Mouse (Mus musculus) myocyte (in vitro differentiated cells): ENCODE results near the gene Gm28036. TPM values are rescaled to one million over a fixed set of nuclear protein-coding genes. Genes with fewer than 3 reads are reported as not detected.

ENCODE experiments used
- H3K27me3 ChIP-seq: one replicate; pipeline ENCODE4 v1.6.1; 2011; ENCODE audit not compliant: control insufficient read depth, insufficient read depth, insufficient read length
- H3K36me3 ChIP-seq: one replicate; pipeline ENCODE4 v1.6.1; 2011; ENCODE audit not compliant: control insufficient read depth, insufficient read depth
- H3K4me2 ChIP-seq: one replicate; pipeline ENCODE4 v1.6.1; 2011; ENCODE audit warnings: low read depth, control low read depth
- H3K4me3 ChIP-seq: one replicate; pipeline ENCODE4 v1.5.1; 2011; ENCODE audit warnings: mild to moderate bottlenecking, control low read depth, moderate library complexity
- H3K79me2 ChIP-seq: one replicate; pipeline ENCODE4 v1.6.1; 2011; ENCODE audit not compliant: control insufficient read depth, insufficient read depth
- H3ac ChIP-seq: one replicate; pipeline ENCODE4 v1.6.1; 2011; ENCODE audit not compliant: control insufficient read depth, insufficient read length
- CEBPB ChIP-seq: IDR thresholded peaks from 2 replicates; pipeline ENCODE4 v1.6.1; 2011; ENCODE audit warnings: mild to moderate bottlenecking, moderate library complexity; ENCODE audit not compliant: poor library complexity, insufficient read depth, severe bottlenecking
- E2F4 ChIP-seq: IDR thresholded peaks from one replicate; pipeline ENCODE4 v1.6.1; 2011; ENCODE audit warnings: mild to moderate bottlenecking, control low read depth, moderate library complexity; ENCODE audit not compliant: insufficient read depth
- MAX ChIP-seq: IDR thresholded peaks from one replicate; pipeline ENCODE4 v1.6.1; 2011; ENCODE audit warnings: low read depth, mild to moderate bottlenecking, control low read depth
- MYOD1 ChIP-seq, 3 experiments: IDR thresholded peaks; one replicate each; pipeline ENCODE4 v1.6.1; 2011; ENCODE audit warnings: control low read depth in 2 of 3, low read depth in 2 of 3, mild to moderate bottlenecking in 2 of 3, moderate library complexity in 1 of 3; ENCODE audit not compliant: insufficient read length in 2 of 3, control insufficient read depth in 1 of 3
- MYOG ChIP-seq, 3 experiments: IDR thresholded peaks; one replicate each; pipeline ENCODE4 v1.6.1; 2011; ENCODE audit warnings: control low read depth in 2 of 3, low read depth in 2 of 3, mild to moderate bottlenecking in 2 of 3; ENCODE audit not compliant: insufficient read length in 2 of 3, control insufficient read depth in 1 of 3, insufficient read depth in 1 of 3
- POLR2A ChIP-seq: IDR thresholded peaks from one replicate; pipeline ENCODE4 v1.6.1; 2011; ENCODE audit warnings: low read depth, mild to moderate bottlenecking, control low read depth, moderate library complexity; ENCODE audit not compliant: insufficient read length
- POLR2AphosphoS2 ChIP-seq: IDR thresholded peaks from one replicate; pipeline ENCODE4 v1.6.1; 2011; ENCODE audit warnings: low read depth, control low read depth; ENCODE audit not compliant: insufficient read length
- REST ChIP-seq: IDR thresholded peaks from one replicate; pipeline ENCODE4 v1.6.1; 2011; ENCODE audit warnings: mild to moderate bottlenecking, control low read depth, moderate library complexity; ENCODE audit not compliant: insufficient read depth, insufficient read length
- SRF ChIP-seq: IDR thresholded peaks from one replicate; pipeline ENCODE4 v1.6.1; 2011; ENCODE audit warnings: low read depth; ENCODE audit not compliant: control insufficient read depth, insufficient read length
- TCF12 ChIP-seq: IDR thresholded peaks from one replicate; pipeline ENCODE4 v1.6.1; 2011; ENCODE audit warnings: mild to moderate bottlenecking, control low read depth; ENCODE audit not compliant: poor library complexity, insufficient read depth, severe bottlenecking
- TCF3 ChIP-seq: IDR thresholded peaks from one replicate; pipeline ENCODE4 v1.6.1; 2011; ENCODE audit warnings: low read depth, control low read depth; ENCODE audit not compliant: insufficient read length
- USF1 ChIP-seq: IDR thresholded peaks from one replicate; pipeline ENCODE4 v1.6.1; 2011; ENCODE audit warnings: low read depth, mild to moderate bottlenecking, control low read depth, moderate library complexity
- polyA plus RNA-seq: library from polyadenylated mRNA; unstranded; fragments of >200 nt; fragmentation: generic; extraction: Trizol; gene quantifications from one replicate; pipeline ENCODE4 v1.2.1, GENCODE M21; 2012; ENCODE audit warnings: missing spikeins

Gene Gm28036
- polyA plus RNA-seq, 1 experiment: 10.0 TPM

GRCm38 (mm10) chr2:156042903-156043302, 84.0 kb downstream of the Gm28036 start:
- H3K4me2 ChIP-seq: no peak overlapping the region
- no peak for TF ChIP-seq E2F4
- no peak for TF ChIP-seq MYOD1 (IDR thresholded peaks at IDR 0.05; ENCODE audit: control insufficient read depth in 1 of 3, insufficient read length in 2 of 3, low read depth in 2 of 3)
- TF ChIP-seq MAX: no peak
- TF ChIP-seq REST: no peak
- TF ChIP-seq USF1: no peak
- no peak for TF ChIP-seq POLR2A
- no peak for TF ChIP-seq POLR2AphosphoS2
- TF ChIP-seq MYOG (IDR thresholded peaks at IDR 0.05; ENCODE audit: control insufficient read depth in 1 of 3, insufficient read depth in 1 of 3, insufficient read length in 2 of 3, low read depth in 2 of 3): no peak
- no peak for TF ChIP-seq TCF3
- no peak for TF ChIP-seq SRF
- no peak for TF ChIP-seq CEBPB
- no peak for TF ChIP-seq TCF12
- H3K4me3 ChIP-seq: no peak overlapping the region
- H3ac ChIP-seq: no peak overlapping the region
- peaks cover 34% of the 10 kb centered on the region for H3K27me3 ChIP-seq
- H3K79me2 ChIP-seq: no peaks in the 10 kb centered on the region
- H3K36me3 ChIP-seq: no peaks in the 10 kb centered on the region

- Histone ChIP-seq H3K27me3 (peaks cover 37% of the 10 kb centered on the region), H3K79me2 (no peaks in the 10 kb centered on the region)
- TF ChIP-seq MYOG (IDR thresholded peaks at IDR 0.05; ENCODE audit: control insufficient read depth in 1 of 3, insufficient read depth in 1 of 3, insufficient read length in 2 of 3, low read depth in 2 of 3) (no peak), E2F4 (no peak), MAX (no peak), USF1 (no peak), MYOD1 (IDR thresholded peaks at IDR 0.05; ENCODE audit: control insufficient read depth in 1 of 3, insufficient read length in 2 of 3, low read depth in 2 of 3) (no peak), POLR2A (no peak), POLR2AphosphoS2 (no peak), SRF (no peak), REST (no peak)
These were observed 87.5 kb downstream of the Gm28036 start for GRCm38 (mm10) chr2:156039390-156039789.

GRCm38 (mm10) chr2:156025482-156025881, 101.4 kb downstream of the Gm28036 start:
- Histone ChIP-seq H3K4me3 (no peak overlapping the region), H3K36me3 (no peaks in the 10 kb centered on the region), H3ac (no peak overlapping the region), H3K27me3 (no peaks in the 10 kb centered on the region), H3K79me2 (no peaks in the 10 kb centered on the region), H3K4me2 (no peak overlapping the region)
- TF ChIP-seq POLR2AphosphoS2 (no peak), USF1 (no peak), REST (no peak), TCF3 (no peak), MYOG (IDR thresholded peaks at IDR 0.05; ENCODE audit: control insufficient read depth in 1 of 3, insufficient read depth in 1 of 3, insufficient read length in 2 of 3, low read depth in 2 of 3) (no peak), SRF (no peak), POLR2A (no peak), MYOD1 (IDR thresholded peaks at IDR 0.05; ENCODE audit: control insufficient read depth in 1 of 3, insufficient read length in 2 of 3, low read depth in 2 of 3) (no peak)

More at GRCm38 (mm10) chr2:156039390-156039789, 87.5 kb downstream of the Gm28036 start:
- Histone ChIP-seq H3K4me3 (no peak overlapping the region), H3K36me3 (no peaks in the 10 kb centered on the region), H3K4me2 (no peak overlapping the region), H3ac (no peak overlapping the region)

Other genes with a start within 250 kb of the Gm28036 start
- 96.2 TPM for gene Uqcc1, start 196.8 kb downstream of the Gm28036 start, polyA plus RNA-seq
- 0.13 TPM for gene Gm15557, start 186.4 kb downstream of the Gm28036 start, polyA plus RNA-seq
- 2.8 TPM for gene Gdf5, start 181.7 kb downstream of the Gm28036 start, polyA plus RNA-seq
- 13.0 TPM for gene Cep250, start 170.6 kb downstream of the Gm28036 start, polyA plus RNA-seq
- 0.29 TPM for gene 6430550D23Rik, start 119.1 kb downstream of the Gm28036 start, polyA plus RNA-seq
- gene Ergic3, start 119.0 kb downstream of the Gm28036 start, polyA plus RNA-seq: 372 TPM
- gene Fer1l4, start 74.1 kb downstream of the Gm28036 start, polyA plus RNA-seq: not detected
- 1.1 TPM for gene Spag4, start 61.9 kb downstream of the Gm28036 start, polyA plus RNA-seq
- 44.0 TPM for gene Cpne1, start 15.1 kb downstream of the Gm28036 start, polyA plus RNA-seq
- gene Rbm12, start 15.1 kb downstream of the Gm28036 start, polyA plus RNA-seq: 4.0 TPM
- gene Romo1, start 16.9 kb upstream of the Gm28036 start, polyA plus RNA-seq: 417 TPM
- gene Nfs1, start 17.1 kb upstream of the Gm28036 start, polyA plus RNA-seq: 42.8 TPM
- gene Rbm39, start 53.1 kb upstream of the Gm28036 start, polyA plus RNA-seq: 53.7 TPM
- 13.4 TPM for gene Phf20, start 69.4 kb upstream of the Gm28036 start, polyA plus RNA-seq
- 4.1 TPM for gene Cnbd2, start 185.2 kb upstream of the Gm28036 start, polyA plus RNA-seq
- 167 TPM for gene Scand1, start 185.6 kb upstream of the Gm28036 start, polyA plus RNA-seq